Mouse (Mus musculus) lung, postnatal 0 days (tissue): Measurements from ENCODE around the gene Zfp839.

Source experiments
- CTCF ChIP-seq: IDR thresholded peaks from 2 replicates; pipeline ENCODE4 v1.5.1; 2016; ENCODE audit warnings: antibody characterized with exemption, mild to moderate bottlenecking
- EP300 ChIP-seq: IDR thresholded peaks from 2 replicates; pipeline ENCODE4 v1.6.1; 2016; ENCODE audit warnings: antibody characterized with exemption, mild to moderate bottlenecking, control low read depth

DNA sequence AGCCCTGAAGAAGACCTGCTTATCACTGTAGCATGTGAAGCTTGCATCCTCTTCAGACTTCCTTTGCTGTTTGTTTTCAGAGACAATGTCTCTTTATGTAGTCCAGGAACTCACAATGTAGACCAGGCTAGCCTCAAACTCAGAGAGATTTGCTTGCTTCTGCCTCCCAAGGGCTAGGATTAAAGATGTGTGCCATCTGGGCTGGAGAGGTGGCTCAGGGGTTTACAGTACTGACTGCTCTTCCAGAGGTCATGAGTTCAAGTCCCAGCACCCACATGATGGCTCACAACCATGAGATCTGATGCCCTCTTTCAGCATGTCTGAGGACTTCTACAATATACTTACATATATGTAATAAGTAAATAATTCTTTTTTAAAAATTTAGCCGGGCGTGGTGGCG lies 14.9 kb upstream of the Zfp839 start:
- TF ChIP-seq CTCF (no peak), EP300 (no peak)
